Mouse (Mus musculus) heart, postnatal 10 days (tissue): ENCODE data around the gene Zfp934. TPM values are rescaled to one million over a fixed set of nuclear protein-coding genes. Genes with fewer than 3 reads are reported as not detected.
"Not testable (repeated sequence)": the region's sequence is repeated elsewhere in the genome, so short reads cannot be mapped to it uniquely, and the experiment has no call there.

Source experiments
- DNase-seq, 2 experiments: peaks; one replicate each; pipeline ENCODE4 v3.0.0; 2021
- intact Hi-C: fragments of 180-260 bp; cut with DNase I; formaldehyde crosslinking; loops from one replicate; pipeline ENCODE4 v1.15.1; 2025
- microRNA-seq, 2 experiments: library from miRNA; unstranded; fragments of <30 nt; microRNA quantifications; one replicate each; pipeline ENCODE4 v1.2.0; 2022
- total RNA-seq, 2 experiments: library from RNA; stranded (reverse); gene quantifications; 2 replicates each; pipeline ENCODE4 v1.2.3; 2021

Gene Zfp934
- 1 to 10 TPM; 5.8 to 6.6 TPM for total RNA-seq

DNA sequence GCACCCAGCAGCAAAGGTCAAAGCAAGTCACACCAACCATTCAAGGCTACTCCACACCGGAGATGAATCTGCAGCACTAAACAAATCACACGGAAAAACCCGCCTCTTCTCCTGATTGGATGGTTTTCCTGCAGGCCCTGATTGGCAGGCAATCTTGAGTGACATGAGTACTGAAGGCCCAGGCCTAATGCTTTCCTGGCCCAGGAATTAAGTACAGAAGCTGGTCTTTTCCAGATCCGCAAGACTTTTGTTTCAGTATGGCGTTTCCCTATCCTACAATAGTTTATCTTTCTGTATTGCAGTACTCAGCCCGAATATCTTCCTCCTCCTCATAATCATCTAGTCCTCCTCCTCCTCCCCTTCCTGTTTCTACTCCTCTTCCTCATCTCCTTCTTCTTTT lies at the start of gene Zfp934:
Zfp934 (minus strand) TSS at position 101 of the 400 bp plus-strand sequence.
- DNase-seq, intact Hi-C loops: not testable (repeated sequence)

DNA sequence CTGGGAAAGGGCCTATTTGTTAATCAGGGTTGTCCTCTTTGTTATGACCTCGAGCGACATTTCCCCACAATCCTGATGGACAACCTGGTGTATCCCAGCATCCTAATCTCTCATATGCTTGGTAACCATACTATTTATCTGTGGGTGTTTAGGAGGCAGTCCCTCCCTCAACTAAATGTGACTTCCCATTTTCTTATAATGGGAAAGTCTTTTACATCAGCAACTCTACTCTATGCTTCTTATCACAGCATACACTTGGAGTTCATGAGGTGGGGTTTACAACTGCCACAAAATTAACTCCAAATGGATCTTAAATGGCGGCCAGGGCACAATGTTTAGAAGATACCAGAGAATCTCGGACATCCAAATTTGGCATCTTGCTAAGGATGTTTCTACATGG lies 46.5 kb upstream of the Zfp934 start:
- intact Hi-C loops, DNase-seq: not testable (repeated sequence)

DNA sequence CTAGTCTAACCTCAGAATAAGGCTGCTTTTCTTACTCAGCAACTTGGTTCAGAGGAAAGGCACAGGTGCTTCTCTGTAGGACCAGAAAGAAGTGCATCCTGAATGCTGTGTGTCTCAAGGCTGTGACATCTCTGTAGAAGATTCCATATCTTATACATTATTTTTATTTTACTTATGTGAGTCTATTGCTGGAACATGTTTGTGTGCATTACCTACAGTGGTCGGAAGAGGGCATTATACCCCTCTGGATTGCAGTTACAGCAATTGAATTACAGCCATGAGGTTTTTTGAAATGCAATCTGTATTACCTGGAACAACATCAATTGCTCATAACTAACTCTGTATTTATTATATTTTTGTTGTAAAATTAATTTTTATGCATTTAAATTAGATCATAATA lies 9.3 kb downstream of the Zfp934 start:
- peak; percentile 16 to 18 for DNase-seq
- intact Hi-C loops = loop anchor here (10.0 kb wide), 1 partner anchor 293 kb away; the partner anchor contains the start of gene Fbp2

DNA sequence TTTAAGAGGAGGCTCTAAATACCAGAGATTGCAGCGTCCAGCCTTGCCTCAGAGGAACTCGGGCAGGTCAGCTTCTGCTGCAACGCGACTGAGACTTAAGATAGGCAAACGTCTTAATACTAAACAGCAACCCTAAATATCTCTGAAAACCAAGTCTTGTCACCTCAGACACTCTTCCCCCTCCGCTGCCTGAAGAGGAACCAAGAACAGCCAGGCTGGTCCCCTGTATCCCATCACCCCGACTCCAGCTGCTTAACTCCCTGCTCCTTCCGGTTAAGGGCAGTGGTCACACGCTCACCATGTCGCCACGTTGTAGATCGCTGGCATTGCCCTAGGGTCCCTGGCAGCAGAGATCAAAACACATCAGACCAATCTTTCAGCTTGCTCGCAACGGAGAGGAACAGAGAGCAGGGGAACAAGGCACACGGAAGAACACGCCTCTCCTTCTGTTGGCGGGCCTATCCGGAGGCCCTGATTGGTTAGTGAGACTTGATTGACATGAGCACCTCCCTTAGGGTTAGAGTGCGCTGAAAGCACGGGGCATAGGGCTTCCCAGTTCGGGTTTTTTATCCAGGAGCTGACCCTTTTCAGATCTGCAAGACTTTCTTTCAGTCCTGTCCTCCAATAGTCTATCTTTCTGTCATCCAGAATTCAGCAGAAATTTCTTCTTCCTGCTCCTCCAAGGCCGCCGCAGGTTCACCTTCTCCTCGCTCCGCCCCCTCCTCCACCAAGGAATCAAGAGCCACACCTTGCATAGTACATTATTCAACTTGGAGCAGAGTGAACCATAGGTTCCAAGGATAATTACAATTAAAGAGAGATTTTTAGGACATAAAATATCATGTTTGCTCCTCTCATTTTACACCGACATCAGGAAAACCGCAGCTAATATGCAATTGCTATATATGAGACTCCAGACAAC lies 12.5 kb downstream of the Zfp934 start, which contains the start of gene Zfp935:
Zfp935 (minus strand) TSS at position 323 of the 922 bp plus-strand sequence.
- intact Hi-C loops = not testable (repeated sequence)
- peak; percentile 85 for DNase-seq

DNA sequence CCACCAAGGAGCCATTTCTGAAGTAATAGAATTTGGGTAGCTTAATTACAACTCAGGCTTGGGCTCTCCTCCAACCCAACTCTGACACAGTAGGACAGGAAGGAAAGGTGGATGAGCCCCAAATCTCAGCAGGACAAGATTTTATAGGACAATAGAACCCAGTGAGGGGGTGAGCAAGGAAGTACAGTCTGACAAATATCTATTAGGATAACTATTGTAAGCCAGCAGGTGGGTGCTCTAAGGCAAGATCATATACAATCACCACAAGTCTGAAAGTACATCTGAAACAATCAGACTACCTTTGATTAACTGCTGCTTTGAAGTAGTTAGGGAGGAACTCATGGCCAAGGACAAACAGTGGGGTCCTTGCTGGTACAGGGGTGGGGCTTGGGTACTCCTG lies 40.9 kb downstream of the Zfp934 start:
- intact Hi-C loops, DNase-seq: not testable (repeated sequence)

DNA sequence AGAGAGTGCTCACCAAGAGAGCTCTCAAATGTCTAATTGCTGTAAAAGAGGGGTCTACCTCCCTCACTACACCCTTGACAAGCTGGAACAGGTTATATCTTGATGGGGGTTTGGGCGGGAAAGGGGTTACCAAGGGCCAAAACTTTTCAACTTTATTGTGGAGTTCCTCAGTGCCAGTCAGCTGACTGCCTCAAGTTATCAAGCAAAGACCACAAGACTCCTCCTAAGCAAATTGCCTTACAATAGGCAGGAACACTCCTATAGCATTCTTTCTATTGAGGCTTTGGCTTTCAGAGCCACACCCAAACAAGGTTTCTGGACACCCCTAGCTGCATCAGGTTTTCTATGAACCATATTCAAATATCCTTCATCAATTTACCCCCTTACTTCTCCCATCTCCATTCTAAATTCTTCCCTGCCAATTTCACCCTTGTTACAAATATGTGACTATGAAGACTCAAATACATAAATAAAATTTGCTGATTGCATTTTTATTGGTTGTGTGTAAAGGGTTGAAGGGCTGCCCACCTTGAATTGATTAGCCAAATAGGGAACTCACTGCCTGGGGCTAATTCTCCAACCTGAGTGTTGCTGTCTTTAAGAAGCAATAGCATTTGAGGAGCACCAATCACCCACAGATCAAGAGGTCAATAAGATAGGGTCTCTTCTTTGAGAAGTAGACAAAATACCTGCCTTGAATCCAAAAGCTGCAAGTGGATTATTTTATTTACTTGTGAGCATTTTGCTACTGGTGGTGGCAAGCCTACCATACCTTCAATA lies 60.2 kb downstream of the Zfp934 start:
- intact Hi-C loops, DNase-seq: not testable (repeated sequence)

DNA sequence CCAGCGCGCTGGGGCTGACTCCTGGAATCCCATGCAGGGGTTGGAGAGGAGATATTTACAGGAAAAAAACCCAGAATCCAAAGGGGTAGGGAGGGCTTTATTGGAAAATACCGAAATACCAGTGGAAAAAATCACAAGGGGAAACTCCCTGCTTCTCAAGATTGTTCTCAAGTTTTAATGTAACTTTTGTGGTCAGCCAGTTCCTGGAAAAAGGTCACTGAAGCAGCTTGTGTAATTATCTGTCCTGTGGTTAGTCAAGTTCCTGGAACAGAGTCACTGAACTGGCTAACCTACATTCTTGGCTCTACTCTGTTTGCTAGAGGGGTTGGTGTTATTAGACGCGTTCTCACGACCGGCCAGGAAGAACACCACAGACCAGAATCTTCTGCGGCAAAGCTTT lies 98.3 kb downstream of the Zfp934 start:
- intact Hi-C loops = not testable (repeated sequence)

DNA sequence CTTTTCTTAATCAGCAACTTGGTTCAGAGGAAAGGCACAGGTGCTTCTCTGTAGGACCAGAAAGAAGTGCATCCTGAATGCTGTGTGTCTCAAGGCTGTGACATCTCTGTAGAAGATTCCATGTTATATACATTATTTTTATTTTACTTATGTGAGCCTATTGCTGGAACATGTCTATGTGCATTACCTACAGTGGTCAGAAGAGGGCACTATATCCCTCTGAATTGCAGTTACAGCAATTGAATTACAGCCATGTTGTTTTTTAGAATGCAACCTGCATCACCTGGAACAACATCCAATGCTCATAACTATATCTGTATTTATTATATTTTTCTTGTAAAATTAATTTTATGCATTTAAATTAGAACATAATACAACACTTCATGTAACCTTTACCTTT lies 101.1 kb downstream of the Zfp934 start:
- DNase-seq = peak; percentile 3 to 43
- intact Hi-C loops = loop anchor here (5.0 kb wide), 1 partner anchor 387 kb away; the partner anchor contains the start of gene Fbp2

More for the DNA sequence above, 98.3 kb downstream of the Zfp934 start:
- not testable (repeated sequence) for DNase-seq

DNA sequence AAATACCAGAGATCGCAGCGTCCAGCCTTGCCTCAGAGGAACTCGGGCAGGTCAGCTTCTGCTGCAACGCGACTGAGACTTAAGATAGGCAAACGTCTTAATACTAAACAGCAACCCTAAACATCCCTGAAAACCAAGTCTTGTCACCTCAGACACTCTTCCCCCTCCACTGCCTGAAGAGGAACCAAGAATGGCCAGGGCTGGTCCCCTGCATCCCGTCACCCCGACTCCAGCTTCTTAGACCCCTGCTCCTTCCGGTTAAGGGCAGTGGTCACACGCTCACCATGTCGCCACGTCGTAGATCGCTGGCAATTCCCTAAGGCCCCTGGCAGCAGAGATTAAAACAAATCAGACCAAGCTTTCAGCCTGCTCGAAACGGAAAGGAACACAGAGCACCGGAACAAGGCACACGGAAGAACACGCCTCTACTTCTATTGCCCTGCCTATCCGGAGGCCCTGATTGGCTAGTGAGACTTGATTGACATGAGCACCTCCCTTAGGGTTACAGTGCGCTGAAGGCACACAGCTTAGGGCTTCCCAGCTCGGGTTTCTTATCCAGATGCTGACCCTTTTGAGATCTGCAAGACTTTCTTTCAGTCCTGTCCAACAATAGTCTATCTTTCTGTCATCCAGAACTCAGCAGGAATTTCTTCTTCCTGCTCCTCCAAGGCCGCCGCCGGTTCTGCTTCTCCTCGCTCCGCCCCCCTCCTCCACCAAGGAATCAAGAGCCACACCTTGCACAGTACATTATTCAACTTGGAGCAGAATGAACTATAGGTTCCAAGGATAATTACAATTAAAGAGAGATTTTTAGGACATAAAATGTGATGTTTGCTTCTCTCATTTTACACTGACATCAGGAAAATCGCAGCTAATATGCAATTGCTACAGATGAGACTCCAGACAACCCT lies 104.3 kb downstream of the Zfp934 start, which contains the start of gene Gm49359:
Gm49359 (minus strand) TSS at position 409 of the 911 bp plus-strand sequence.
- intact Hi-C loops = loop anchor here (5.0 kb wide), 1 partner anchor 391 kb away; the partner anchor contains the start of gene Fbp2

More for the DNA sequence above, 104.3 kb downstream of the Zfp934 start, which contains the start of gene Gm49359:
- DNase-seq = peak; percentile 93 to 94

Small RNAs within 50 kb of the gene (microRNA-seq; reads per million reads assigned to microRNA genes)
- gene Gm22256 = 0 to 0.47 reads per million in 2 experiments

Other genes with a start within 250 kb of the Zfp934 start
- 1 to 10 TPM in 1 of 2 experiments, under 1 TPM in 1; 0.53 to 1.4 TPM for gene Gm3604, start 188.0 kb downstream of the Zfp934 start, total RNA-seq
- gene Gm49359, start 104.4 kb downstream of the Zfp934 start, total RNA-seq = 10 to 100 TPM in 1 of 2 experiments, 1 to 10 TPM in 1; 8.4 to 11.1 TPM
- gene Zfp935, start 12.7 kb downstream of the Zfp934 start, total RNA-seq = under 1 TPM in 1 of 2 experiments, not detected in 1; 0.74 TPM
- gene 6720489N17Rik, start 53.0 kb upstream of the Zfp934 start, total RNA-seq = 1 to 10 TPM; 1.4 to 2.4 TPM
- 1 to 10 TPM; 4.4 to 5.4 TPM for gene Platr25, start 189.5 kb upstream of the Zfp934 start, total RNA-seq
- 1 to 10 TPM; 1.0 to 1.6 TPM for gene Gm5141, start 214.6 kb upstream of the Zfp934 start, total RNA-seq